Mouse (Mus musculus) heart, adult 2 months (tissue): ENCODE data around the gene Ngb.

Experiments
- CTCF ChIP-seq: fragments of 200-600 bp; IDR thresholded peaks from 2 replicates; pipeline ENCODE4 v1.8.1; 2022; ENCODE audit warnings: antibody characterized with exemption, mild to moderate bottlenecking, moderate library complexity
- EP300 ChIP-seq: fragments of 200-500 bp; IDR thresholded peaks from 2 replicates; pipeline ENCODE4 v1.6.1; 2011; ENCODE audit warnings: low read depth, low read length, control low read depth; ENCODE audit not compliant: insufficient read depth
- POLR2A ChIP-seq: fragments of 200-500 bp; IDR thresholded peaks from 2 replicates; pipeline ENCODE4 v1.6.1; 2011; ENCODE audit warnings: mild to moderate bottlenecking, low read depth, low read length, control low read depth; ENCODE audit not compliant: insufficient read depth

GRCm38 (mm10) chr12:87147395-87148089 lies 45.2 kb upstream of the Ngb start, which contains the start of gene Pomt2:
- TF ChIP-seq CTCF (peak; percentile 11; the same call in 1 of the 2 replicates), EP300 (peak; percentile 30; the same call in 1 of the 2 replicates), POLR2A (peak; percentile 63; the same call in 1 of the 2 replicates)
